Mouse (Mus musculus) spleen, adult 2 months (tissue): ENCODE data around the gene Cdc42se2. TPM values are rescaled to one million over a fixed set of nuclear protein-coding genes. Genes with fewer than 3 reads are reported as not detected.
A peak's percentile ranks its signal among the peaks of the same experiment; 100 is the strongest.

Experiments used
- DNase-seq, 2 experiments: peaks; one replicate each; pipeline versions ENCODE4 v3.0.0 to v3.0.0-alpha.2; 2012 to 2021; ENCODE audit warnings: low spot score in 2 of 2, low read depth in 1 of 2
- H3K27ac ChIP-seq: fragments of 200-500 bp; 2 replicates; pipeline ENCODE4 v1.5.1; 2012; ENCODE audit warnings: low read length, inconsistent platforms; ENCODE audit not compliant: insufficient read depth
- H3K27me3 ChIP-seq: fragments of 200-500 bp; 2 replicates; pipeline ENCODE4 v1.6.1; 2012; ENCODE audit warnings: mild to moderate bottlenecking, moderate library complexity, low read length, inconsistent platforms; ENCODE audit not compliant: control insufficient read depth, insufficient read depth
- H3K36me3 ChIP-seq: fragments of 200-500 bp; 2 replicates; pipeline ENCODE4 v1.6.1; 2012; ENCODE audit warnings: mild to moderate bottlenecking, low read length, inconsistent platforms; ENCODE audit not compliant: control insufficient read depth, insufficient read depth
- H3K4me1 ChIP-seq: fragments of 200-500 bp; 2 replicates; pipeline ENCODE4 v1.6.1; 2011; ENCODE audit warnings: inconsistent platforms; ENCODE audit not compliant: control insufficient read depth, insufficient read depth, insufficient read length
- H3K4me3 ChIP-seq: fragments of 200-500 bp; 2 replicates; pipeline ENCODE4 v1.5.1; 2011; ENCODE audit warnings: mild to moderate bottlenecking, inconsistent platforms; ENCODE audit not compliant: insufficient read depth, insufficient read length; ENCODE audit errors: extremely low read depth
- CTCF ChIP-seq: fragments of 200-500 bp; IDR thresholded peaks from 2 replicates; pipeline ENCODE4 v1.5.1; 2011; ENCODE audit warnings: mild to moderate bottlenecking, inconsistent platforms; ENCODE audit not compliant: insufficient read depth, insufficient read length, insufficient replicate concordance; ENCODE audit errors: extremely low read depth
- POLR2A ChIP-seq: fragments of 200-500 bp; IDR thresholded peaks from 2 replicates; pipeline ENCODE4 v1.6.1; 2011; ENCODE audit warnings: low read depth, low read length, inconsistent platforms
- WGBS: fragments of 180-500 bp; shearing (Covaris S2); methylation state at CpG from one replicate; pipeline ENCODE4 v1.1.7; 2018; 5-methylcytosine and 5-hydroxymethylcytosine counted together
- polyA plus RNA-seq: library from polyadenylated mRNA; depleted of rRNA; stranded (reverse); fragments of >200 nt; gene quantifications from 2 replicates; pipeline ENCODE4 v1.2.3, GENCODE M21; 2012

Gene Cdc42se2
- polyA plus RNA-seq, 1 experiment, result 55.8 TPM

- H3K4me3 ChIP-seq, result no peak overlapping the region
- no peaks in the 10 kb centered on the region for H3K27me3 ChIP-seq
- TF ChIP-seq CTCF (no peak), POLR2A (no peak)
- peaks cover 14% of the 10 kb centered on the region for H3K36me3 ChIP-seq
- 87% methylated on average over 4 of the region's 4 CpGs for WGBS
- H3K27ac ChIP-seq, result no peak overlapping the region
- peaks cover 5% of the 10 kb centered on the region for H3K4me1 ChIP-seq
- DNase-seq, result no peak
These were observed 48.3 kb downstream of the Cdc42se2 start for GRCm38 (mm10) chr11:54739012-54739750.

GRCm38 (mm10) chr11:54736903-54737302 is 50.6 kb downstream of the Cdc42se2 start:
- Histone ChIP-seq H3K4me3 (no peak overlapping the region), H3K27me3 (no peaks in the 10 kb centered on the region), H3K4me1 (peaks cover 10% of the 10 kb centered on the region), H3K27ac (no peak overlapping the region), H3K36me3 (peaks cover 14% of the 10 kb centered on the region)
- TF ChIP-seq POLR2A (no peak), CTCF (no peak)
- 46% methylated on average over 5 of the region's 5 CpGs for WGBS
- DNase-seq, result no peak

DNA sequence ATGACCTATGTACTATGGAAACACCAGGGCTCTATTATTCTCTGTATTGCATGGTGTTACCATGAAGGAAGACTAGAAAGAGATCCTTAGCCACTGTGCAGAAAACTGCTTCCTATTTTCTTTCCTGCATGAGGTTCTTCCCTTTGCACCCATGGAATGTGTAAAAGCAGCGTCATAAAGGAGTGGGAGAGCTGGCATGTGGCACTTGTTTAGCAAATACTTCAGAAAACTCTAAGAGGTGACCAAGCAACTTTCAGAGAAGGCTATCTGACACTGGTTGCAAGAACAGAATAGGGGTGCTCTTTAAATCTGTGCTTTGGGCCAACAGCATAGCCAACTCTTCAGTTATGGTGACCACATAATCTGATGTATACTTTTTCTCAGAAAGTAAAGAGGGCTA is 52.4 kb downstream of the Cdc42se2 start:
- DNase-seq, result no peak
- Histone ChIP-seq H3K36me3 (peaks cover 12% of the 10 kb centered on the region), H3K4me1 (peaks cover 5% of the 10 kb centered on the region), H3K27ac (no peak overlapping the region), H3K4me3 (no peak overlapping the region), H3K27me3 (no peaks in the 10 kb centered on the region)
- no peak for TF ChIP-seq CTCF
- TF ChIP-seq POLR2A, result no peak
- 95% methylated on average over 1 of the region's 1 CpGs for WGBS

DNA sequence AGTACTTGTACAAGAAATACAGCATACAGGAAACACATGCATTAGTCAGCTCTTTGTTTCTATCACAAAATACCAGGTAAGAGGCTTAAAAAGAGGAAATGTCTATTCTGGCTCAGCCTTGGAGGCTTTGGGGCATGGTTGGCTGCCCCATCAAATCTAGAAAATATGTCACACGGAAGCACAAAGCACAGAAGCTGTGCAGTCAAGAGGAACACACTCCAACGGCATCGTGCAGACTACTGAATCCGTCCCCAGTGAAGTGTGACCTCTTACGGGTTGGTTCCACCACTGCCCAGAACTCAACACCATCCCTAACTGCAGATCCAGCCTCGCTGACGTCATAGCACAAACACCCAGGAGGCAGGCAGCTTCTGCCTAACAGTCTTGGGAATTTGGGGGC is 53.9 kb downstream of the Cdc42se2 start:
- Histone ChIP-seq H3K4me3 (no peak overlapping the region), H3K36me3 (peaks cover 5% of the 10 kb centered on the region), H3K4me1 (peaks cover 14% of the 10 kb centered on the region), H3K27me3 (no peaks in the 10 kb centered on the region), H3K27ac (no peak overlapping the region)
- peak; percentile 48 to 56 for DNase-seq
- TF ChIP-seq POLR2A, result no peak
- TF ChIP-seq CTCF, result no peak
- 25% methylated on average over 7 of the region's 7 CpGs for WGBS

- 82% methylated on average over 7 of the region's 7 CpGs for WGBS
- H3K27me3 ChIP-seq, result no peaks in the 10 kb centered on the region
- no peak for TF ChIP-seq CTCF
- no peak for TF ChIP-seq POLR2A
- no peak for DNase-seq
- no peak overlapping the region for H3K4me3 ChIP-seq
- peaks cover 5% of the 10 kb centered on the region for H3K36me3 ChIP-seq
- H3K27ac ChIP-seq, result no peak overlapping the region
- peaks cover 29% of the 10 kb centered on the region for H3K4me1 ChIP-seq
These were observed 56.1 kb downstream of the Cdc42se2 start for GRCm38 (mm10) chr11:54731367-54731766.

GRCm38 (mm10) chr11:54730931-54731330 is 56.5 kb downstream of the Cdc42se2 start:
- DNase-seq, result no peak
- TF ChIP-seq CTCF, result no peak
- TF ChIP-seq POLR2A, result no peak
- 91% methylated on average over 5 of the region's 5 CpGs for WGBS
- peaks cover 33% of the 10 kb centered on the region for H3K4me1 ChIP-seq
- no peak overlapping the region for H3K27ac ChIP-seq
- no peaks in the 10 kb centered on the region for H3K27me3 ChIP-seq
- no peak overlapping the region for H3K4me3 ChIP-seq
- peaks cover 5% of the 10 kb centered on the region for H3K36me3 ChIP-seq

DNA sequence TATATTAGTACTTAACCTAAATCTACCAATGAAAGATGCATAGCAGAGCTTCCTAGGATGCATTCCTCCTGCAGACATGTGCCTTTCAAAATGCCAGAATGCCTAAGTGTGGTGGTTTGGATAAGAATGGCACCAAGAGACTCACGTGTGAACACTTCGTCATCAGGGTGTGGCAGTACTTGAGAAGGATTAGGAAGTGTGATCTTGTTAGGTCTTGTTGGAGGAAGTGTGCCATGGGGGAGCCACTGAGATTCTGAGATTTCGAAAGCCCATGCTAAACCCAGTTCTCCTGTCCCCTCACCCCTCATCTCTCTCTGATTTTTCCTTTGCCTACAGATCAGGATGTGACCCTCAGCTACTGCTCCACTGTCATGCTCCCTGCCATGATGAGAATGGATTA is 58.2 kb downstream of the Cdc42se2 start:
- WGBS, result 67% methylated on average over 3 of the region's 3 CpGs
- Histone ChIP-seq H3K27ac (peak overlapping the region; percentile 52; the same call in 1 of the 2 replicates), H3K36me3 (no peaks in the 10 kb centered on the region), H3K4me1 (peaks cover 41% of the 10 kb centered on the region), H3K4me3 (no peak overlapping the region), H3K27me3 (no peaks in the 10 kb centered on the region)
- no peak for DNase-seq
- TF ChIP-seq POLR2A (no peak), CTCF (no peak)
